Mouse (Mus musculus) megakaryocyte, embryonic 14.5 days (primary cell): ENCODE measurements around the gene Sprr2h.

Experiments
- FLI1 ChIP-seq: IDR thresholded peaks from 2 replicates; pipeline ENCODE4 v1.6.1; 2012; ENCODE audit warnings: low read length, inconsistent platforms, mixed read lengths
- GATA1 ChIP-seq: IDR thresholded peaks from 3 replicates; pipeline ENCODE4 v1.6.1; 2012; ENCODE audit warnings: mixed read lengths, low read length, inconsistent platforms, borderline replicate concordance

- TF ChIP-seq GATA1 (no peak), FLI1 (no peak)
Observed at GRCm38 (mm10) chr3:92364887-92365286, 20.6 kb upstream of the Sprr2h start, which contains the start of gene Sprr2f.
